Mouse (Mus musculus) stomach, embryonic 16.5 days (tissue): ENCODE results near the gene Cdh3. TPM values are rescaled to one million over a fixed set of nuclear protein-coding genes. Genes with fewer than 3 reads are reported as not detected.

Source experiments
- ATAC-seq: fragments of 200-750 bp; cut with Nextera tagmentation; 2 replicates; pipeline ENCODE4 v1.8.0; 2017; ENCODE audit warnings: moderate number of reproducible peaks, moderate TSS enrichment; ENCODE audit not compliant: insufficient read depth, low FRiP score
- H3K27ac ChIP-seq: fragments of 300-500 bp; sonication (generic); 2 replicates; pipeline ENCODE4 v1.5.1; 2014; ENCODE audit warnings: low read length
- H3K27me3 ChIP-seq: fragments of 300-500 bp; sonication (generic); 2 replicates; pipeline ENCODE4 v1.6.1; 2014; ENCODE audit warnings: low read length, control low read depth, mixed read lengths; ENCODE audit not compliant: control insufficient read depth, insufficient read depth
- H3K36me3 ChIP-seq: fragments of 300-500 bp; sonication (generic); 2 replicates; pipeline ENCODE4 v1.6.1; 2014; ENCODE audit warnings: low read length; ENCODE audit not compliant: control insufficient read depth, insufficient read depth
- H3K4me1 ChIP-seq: fragments of 300-500 bp; sonication (generic); 2 replicates; pipeline ENCODE4 v1.6.1; 2014; ENCODE audit warnings: low read length, control low read depth, mixed read lengths; ENCODE audit not compliant: control insufficient read depth, insufficient read depth
- H3K4me2 ChIP-seq: fragments of 300-500 bp; sonication (generic); 2 replicates; pipeline ENCODE4 v1.6.1; 2014; ENCODE audit warnings: low read depth, low read length, mixed read lengths
- H3K4me3 ChIP-seq: fragments of 300-500 bp; sonication (generic); replicated peaks from 2 replicates; pipeline ENCODE4 v1.5.1; 2014; ENCODE audit warnings: mild to moderate bottlenecking, low read length
- H3K9ac ChIP-seq: fragments of 300-500 bp; sonication (generic); 2 replicates; pipeline ENCODE4 v1.6.1; 2014; ENCODE audit warnings: low read length
- H3K9me3 ChIP-seq: fragments of 300-500 bp; sonication (generic); replicated peaks from 2 replicates; pipeline ENCODE4 v1.6.1; 2016; ENCODE audit warnings: low read length, control low read depth; ENCODE audit not compliant: control insufficient read depth
- WGBS: fragments of 180-500 bp; shearing (Covaris S2); extraction: QIAGEN DNeasy Blood & Tissue Kit; methylation state at CpG from one replicate; pipeline ENCODE4 v1.1.7; 2014; 5-methylcytosine and 5-hydroxymethylcytosine counted together
- polyA plus RNA-seq: library from polyadenylated mRNA; unstranded; fragments of >200 nt; fragmentation: Nextera tagmentation; extraction: Ambion mirVana; gene quantifications from 2 replicates; pipeline ENCODE4 v1.2.1, GENCODE M21; 2015

The Cdh3 gene
- polyA plus RNA-seq, 1 experiment from 2014 or later: 16.7 TPM

DNA sequence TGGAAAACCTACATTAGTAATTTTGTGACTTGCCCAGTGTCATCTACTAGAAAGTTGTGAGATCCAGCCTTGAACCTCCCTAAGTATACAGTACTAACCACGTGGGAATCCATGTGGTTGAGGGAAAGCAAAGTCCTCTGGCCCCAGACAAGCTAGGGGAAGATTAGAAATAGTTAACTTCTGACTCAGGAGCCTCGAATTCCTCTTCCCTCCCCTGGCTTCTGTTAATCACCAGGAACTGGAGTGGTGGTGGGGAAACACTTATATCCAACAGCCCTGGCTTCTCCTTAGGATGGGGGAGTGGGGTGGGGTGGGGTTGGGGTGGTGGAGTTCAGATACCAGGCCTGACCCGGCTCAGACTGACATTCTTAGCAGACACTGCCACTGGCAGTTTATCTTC, 8.1 kb downstream of the Cdh3 start:
- Histone ChIP-seq H3K4me2 (no peak overlapping the region), H3K9ac (no peak overlapping the region), H3K27ac (no peak overlapping the region), H3K36me3 (no peaks in the 10 kb centered on the region), H3K9me3 (no peaks in the 10 kb centered on the region), H3K4me3 (no peak overlapping the region), H3K27me3 (no peaks in the 10 kb centered on the region), H3K4me1 (peaks cover 27% of the 10 kb centered on the region)
- ATAC-seq: peak; percentile 11; the same call in 1 of the 2 replicates
- 10% methylated on average over 3 of the region's 3 CpGs for WGBS

DNA sequence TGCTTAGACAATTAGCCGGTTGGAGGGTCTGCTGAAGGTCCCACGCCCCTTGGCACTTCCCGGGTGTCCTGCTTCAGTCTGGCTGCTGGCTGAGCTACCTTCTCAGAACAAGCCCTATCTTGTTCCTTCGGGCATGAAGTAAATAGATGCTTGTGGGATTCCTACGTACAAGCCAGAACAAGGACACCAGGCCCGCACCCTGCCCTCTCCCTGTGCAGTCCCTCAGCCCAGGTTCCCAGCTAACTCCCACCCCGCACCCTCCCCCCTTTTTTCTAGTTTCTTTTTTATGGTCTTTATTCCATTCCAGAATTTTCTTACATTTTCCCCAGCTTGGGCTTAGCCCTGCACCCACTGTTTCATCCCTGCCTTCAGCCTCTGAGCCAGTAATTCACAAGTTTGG, 9.9 kb downstream of the Cdh3 start:
- Histone ChIP-seq H3K9me3 (no peaks in the 10 kb centered on the region), H3K4me2 (no peak overlapping the region), H3K27me3 (no peaks in the 10 kb centered on the region), H3K27ac (peak overlapping the region; percentile 84), H3K9ac (peak overlapping the region; percentile 20; the same call in 1 of the 2 replicates), H3K4me3 (no peak overlapping the region), H3K4me1 (peaks cover 27% of the 10 kb centered on the region), H3K36me3 (no peaks in the 10 kb centered on the region)
- WGBS: 54% methylated on average over 7 of the region's 7 CpGs
- ATAC-seq: no peak

DNA sequence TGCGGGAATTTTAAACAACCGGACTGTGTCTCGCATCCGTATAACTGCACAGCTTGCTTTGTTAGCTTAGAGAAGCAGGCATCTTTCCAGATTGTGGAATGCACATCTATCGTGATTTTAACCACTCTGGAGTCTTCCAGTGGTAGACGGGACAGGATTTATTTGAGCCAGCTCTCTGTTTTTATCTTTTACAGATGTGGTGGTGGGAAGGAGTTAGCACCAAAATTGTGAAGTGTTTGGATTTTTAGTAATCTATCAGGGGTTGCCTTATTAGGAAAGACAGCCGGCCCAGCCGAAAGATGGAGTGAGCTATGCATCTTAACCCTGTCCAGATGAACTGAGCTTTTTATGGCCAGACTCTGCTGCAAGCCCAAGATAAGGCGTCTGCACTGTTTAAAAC, 11.2 kb downstream of the Cdh3 start:
- no peaks in the 10 kb centered on the region for H3K9me3 ChIP-seq
- H3K4me2 ChIP-seq: peak overlapping the region; percentile 13
- WGBS: 28% methylated on average over 9 of the region's 9 CpGs
- H3K36me3 ChIP-seq: no peaks in the 10 kb centered on the region
- H3K9ac ChIP-seq: no peak overlapping the region
- H3K4me1 ChIP-seq: peaks cover 21% of the 10 kb centered on the region
- peak overlapping the region; percentile 84 for H3K27ac ChIP-seq
- ATAC-seq: peak; percentile 80
- no peaks in the 10 kb centered on the region for H3K27me3 ChIP-seq
- H3K4me3 ChIP-seq: no peak overlapping the region

GRCm38 (mm10) chr8:106526725-106527124, 16.0 kb downstream of the Cdh3 start:
- Histone ChIP-seq H3K9ac (no peak overlapping the region), H3K4me3 (no peak overlapping the region), H3K9me3 (peaks cover 3% of the 10 kb centered on the region), H3K4me1 (peaks cover 5% of the 10 kb centered on the region), H3K4me2 (no peak overlapping the region), H3K27me3 (no peaks in the 10 kb centered on the region), H3K27ac (no peak overlapping the region), H3K36me3 (no peaks in the 10 kb centered on the region)
- no peak for ATAC-seq
- WGBS: 59% methylated on average over 6 of the region's 6 CpGs

- Histone ChIP-seq H3K36me3 (no peaks in the 10 kb centered on the region), H3K27me3 (no peaks in the 10 kb centered on the region), H3K27ac (no peak overlapping the region), H3K4me3 (no peak overlapping the region), H3K4me1 (no peaks in the 10 kb centered on the region; the same call in 1 of the 2 replicates), H3K9me3 (peaks cover 3% of the 10 kb centered on the region), H3K9ac (no peak overlapping the region), H3K4me2 (no peak overlapping the region)
- WGBS: 80% methylated on average over 9 of the region's 9 CpGs
- ATAC-seq: no peak
These were observed 16.7 kb downstream of the Cdh3 start for GRCm38 (mm10) chr8:106527241-106528036.

GRCm38 (mm10) chr8:106528596-106529249, 18.0 kb downstream of the Cdh3 start:
- ATAC-seq: no peak
- WGBS: 80% methylated on average over 9 of the region's 9 CpGs

GRCm38 (mm10) chr8:106529885-106530482, 19.3 kb downstream of the Cdh3 start:
- Histone ChIP-seq H3K9me3 (peaks cover 3% of the 10 kb centered on the region), H3K4me3 (no peak overlapping the region), H3K4me2 (no peak overlapping the region), H3K27ac (no peak overlapping the region), H3K9ac (no peak overlapping the region), H3K4me1 (no peaks in the 10 kb centered on the region; the same call in 1 of the 2 replicates), H3K36me3 (no peaks in the 10 kb centered on the region), H3K27me3 (no peaks in the 10 kb centered on the region)
- WGBS: 91% methylated on average over 10 of the region's 10 CpGs
- no peak for ATAC-seq

More at GRCm38 (mm10) chr8:106528596-106529249, 18.0 kb downstream of the Cdh3 start:
- H3K4me1 ChIP-seq: no peaks in the 10 kb centered on the region; the same call in 1 of the 2 replicates
- no peak overlapping the region for H3K27ac ChIP-seq
- H3K4me3 ChIP-seq: no peak overlapping the region
- H3K27me3 ChIP-seq: no peaks in the 10 kb centered on the region
- peaks cover 3% of the 10 kb centered on the region for H3K9me3 ChIP-seq
- no peak overlapping the region for H3K9ac ChIP-seq
- H3K36me3 ChIP-seq: no peaks in the 10 kb centered on the region
- no peak overlapping the region for H3K4me2 ChIP-seq

- Histone ChIP-seq H3K4me1 (no peaks in the 10 kb centered on the region; the same call in 1 of the 2 replicates), H3K9me3 (peaks cover 3% of the 10 kb centered on the region), H3K4me3 (no peak overlapping the region), H3K27ac (no peak overlapping the region), H3K27me3 (no peaks in the 10 kb centered on the region), H3K9ac (no peak overlapping the region), H3K4me2 (no peak overlapping the region), H3K36me3 (no peaks in the 10 kb centered on the region)
- no peak for ATAC-seq
- WGBS: 80% methylated on average over 4 of the region's 4 CpGs
These were observed 19.9 kb downstream of the Cdh3 start for GRCm38 (mm10) chr8:106530566-106530965.

GRCm38 (mm10) chr8:106533709-106534108, 23.0 kb downstream of the Cdh3 start:
- WGBS: 80% methylated on average over 7 of the region's 7 CpGs
- ATAC-seq: no peak
- Histone ChIP-seq H3K36me3 (no peaks in the 10 kb centered on the region), H3K4me3 (no peak overlapping the region), H3K4me2 (no peak overlapping the region), H3K9ac (no peak overlapping the region), H3K9me3 (peaks cover 3% of the 10 kb centered on the region; the same call in 1 of the 2 replicates), H3K4me1 (no peaks in the 10 kb centered on the region; the same call in 1 of the 2 replicates), H3K27ac (no peak overlapping the region), H3K27me3 (no peaks in the 10 kb centered on the region)
